Mouse (Mus musculus): Measurements from ENCODE around the gene Nlgn1.

DNA sequence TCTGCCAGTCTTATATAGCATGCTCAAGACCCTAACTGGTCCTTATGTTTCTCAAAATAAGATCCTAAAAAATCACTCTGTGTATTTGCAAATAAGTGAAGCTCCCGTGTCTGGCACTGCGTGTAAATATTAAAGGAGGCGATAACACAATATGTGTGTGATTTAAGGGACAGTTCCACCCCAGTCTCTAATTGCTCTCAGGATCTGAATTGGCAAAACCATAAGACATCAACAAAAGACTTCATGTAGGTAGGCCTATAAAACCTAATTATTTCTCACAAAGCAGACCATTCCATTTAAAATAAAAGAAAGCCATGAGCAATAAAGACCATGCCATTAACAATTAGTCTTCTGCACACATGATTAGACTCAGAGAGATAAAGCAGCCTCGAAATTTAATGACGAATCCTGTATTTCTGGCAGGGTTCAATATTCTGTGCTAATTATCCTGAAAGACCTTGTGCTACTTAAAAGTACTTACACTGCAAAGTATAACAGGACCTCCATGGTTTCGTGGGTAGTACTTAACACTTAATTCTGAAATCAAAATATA lies 310.6 kb downstream of the Nlgn1 start:
- TF ChIP-seq MAFK (IDR thresholded peaks at IDR 0.05; ENCODE audit: insufficient read depth, low read depth, low read length) (no peak), HCFC1 (IDR thresholded peaks at IDR 0.05; ENCODE audit: borderline replicate concordance, insufficient read depth, low read length) (no peak), ZC3H11A (IDR thresholded peaks at IDR 0.05; ENCODE audit: borderline replicate concordance, low read depth, low read length) (no peak), ZNF384 (IDR thresholded peaks at IDR 0.05; ENCODE audit: low read depth, low read length) (no peak), CHD2 (IDR thresholded peaks at IDR 0.05; ENCODE audit: low read depth, low read length) (no peak)
